Mouse (Mus musculus): Measurements from ENCODE around the gene Mid1. TPM values are rescaled to one million over a fixed set of nuclear protein-coding genes. Genes with fewer than 3 reads are reported as not detected.

Gene Mid1
- polyA plus RNA-seq, 1 experiment from 2014 or later = 12.8 TPM

- ATAC-seq = no peak
- Histone ChIP-seq H3K36me3 (no peaks in the 10 kb centered on the region), H3K27me3 (peaks cover 5% of the 10 kb centered on the region; the same call in 1 of the 2 replicates), H3K4me1 (replicated peaks) (no peaks in the 10 kb centered on the region), H3K4me2 (replicated peaks) (no peak overlapping the region), H3K9me3 (no peaks in the 10 kb centered on the region), H3K9ac (replicated peaks) (no peak overlapping the region), H3K27ac (no peak overlapping the region), H3K4me3 (replicated peaks) (no peak overlapping the region)
- 80% methylated on average over 2 of the region's 2 CpGs for WGBS
Measured at GRCm38 (mm10) chrX:169892631-169893030, 207.6 kb downstream of the Mid1 start.

GRCm38 (mm10) chrX:169899227-169899950 is 214.4 kb downstream of the Mid1 start:
- Histone ChIP-seq H3K4me1 (replicated peaks) (peaks cover 6% of the 10 kb centered on the region; the same call in 1 of the 2 replicates), H3K4me3 (replicated peaks) (no peak overlapping the region), H3K9ac (replicated peaks) (no peak overlapping the region), H3K27ac (no peak overlapping the region; the same call in 1 of the 2 replicates), H3K27me3 (no peaks in the 10 kb centered on the region), H3K4me2 (replicated peaks) (no peak overlapping the region), H3K9me3 (no peaks in the 10 kb centered on the region), H3K36me3 (no peaks in the 10 kb centered on the region)
- 9% methylated on average over 3 of the region's 3 CpGs for WGBS
- ATAC-seq = no peak

GRCm38 (mm10) chrX:169902860-169903259 is 217.9 kb downstream of the Mid1 start:
- peaks cover 3% of the 10 kb centered on the region; the same call in 1 of the 2 replicates for H3K27me3 ChIP-seq
- H3K9me3 ChIP-seq = no peaks in the 10 kb centered on the region
- no peaks in the 10 kb centered on the region for H3K36me3 ChIP-seq
- no peak overlapping the region for H3K4me2 ChIP-seq (replicated peaks)
- no peak overlapping the region for H3K9ac ChIP-seq (replicated peaks)
- H3K4me3 ChIP-seq (replicated peaks) = no peak overlapping the region
- ATAC-seq = no peak
- peaks cover 16% of the 10 kb centered on the region for H3K4me1 ChIP-seq (replicated peaks)
- H3K27ac ChIP-seq = no peak overlapping the region

DNA sequence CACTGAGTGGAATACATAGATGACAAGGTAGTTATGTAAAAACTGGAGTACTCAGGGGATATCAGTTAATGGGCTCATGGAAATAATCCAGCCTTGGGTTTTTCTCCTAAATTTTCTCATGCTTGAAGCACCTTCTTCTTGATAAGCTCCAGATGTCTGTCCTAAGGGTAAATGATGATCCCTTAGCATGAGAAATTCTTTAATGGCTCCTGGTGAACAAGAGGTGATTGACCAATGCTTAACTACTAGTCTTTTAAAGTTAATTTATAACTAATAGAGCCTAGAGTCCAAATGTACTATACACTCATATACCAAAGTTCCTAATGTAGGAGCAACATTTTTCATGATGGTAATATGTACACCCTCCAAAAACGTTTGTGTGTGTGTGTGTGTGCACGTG is 218.7 kb downstream of the Mid1 start:
- H3K4me1 ChIP-seq (replicated peaks) = peaks cover 16% of the 10 kb centered on the region
- no peak overlapping the region for H3K4me3 ChIP-seq (replicated peaks)
- peaks cover 3% of the 10 kb centered on the region; the same call in 1 of the 2 replicates for H3K27me3 ChIP-seq
- no peaks in the 10 kb centered on the region for H3K36me3 ChIP-seq
- no peak overlapping the region for H3K27ac ChIP-seq
- no peak overlapping the region for H3K4me2 ChIP-seq (replicated peaks)
- H3K9ac ChIP-seq (replicated peaks) = no peak overlapping the region
- WGBS = 65% methylated on average over 2 of the region's 2 CpGs
- no peaks in the 10 kb centered on the region for H3K9me3 ChIP-seq
- ATAC-seq = no peak

DNA sequence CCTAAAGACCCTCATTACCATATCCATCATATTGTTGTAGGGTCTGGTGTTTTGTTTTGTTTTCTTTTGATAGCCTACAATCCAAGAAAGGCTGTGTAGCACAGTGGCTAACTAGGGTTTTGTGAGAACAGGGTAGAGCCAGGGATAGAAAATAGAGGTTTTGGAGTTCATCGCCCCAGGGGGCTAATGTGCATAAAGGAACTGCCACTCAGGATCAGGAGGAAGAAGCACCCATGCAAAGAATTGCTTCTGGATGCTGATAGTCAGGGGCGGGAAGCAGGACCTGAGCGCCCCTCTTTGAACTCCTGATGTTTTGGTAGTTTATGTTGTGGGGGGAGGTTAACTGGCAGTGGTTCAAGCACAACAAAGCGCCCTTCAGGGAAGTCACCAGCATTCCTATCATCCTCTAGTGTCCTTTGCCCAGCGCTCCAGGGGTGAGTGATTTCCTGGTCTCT is 221.1 kb downstream of the Mid1 start:
- Histone ChIP-seq H3K9ac (replicated peaks) (no peak overlapping the region), H3K27me3 (peaks cover 3% of the 10 kb centered on the region; the same call in 1 of the 2 replicates), H3K27ac (no peak overlapping the region), H3K4me3 (replicated peaks) (no peak overlapping the region), H3K4me1 (replicated peaks) (peaks cover 9% of the 10 kb centered on the region), H3K4me2 (replicated peaks) (0 out of 2 replicates have a peak overlapping the region, but pooled peaks have one; percentile 1), H3K9me3 (no peaks in the 10 kb centered on the region), H3K36me3 (no peaks in the 10 kb centered on the region)
- 8% methylated on average over 5 of the region's 5 CpGs for WGBS
- ATAC-seq = peak; percentile 88

DNA sequence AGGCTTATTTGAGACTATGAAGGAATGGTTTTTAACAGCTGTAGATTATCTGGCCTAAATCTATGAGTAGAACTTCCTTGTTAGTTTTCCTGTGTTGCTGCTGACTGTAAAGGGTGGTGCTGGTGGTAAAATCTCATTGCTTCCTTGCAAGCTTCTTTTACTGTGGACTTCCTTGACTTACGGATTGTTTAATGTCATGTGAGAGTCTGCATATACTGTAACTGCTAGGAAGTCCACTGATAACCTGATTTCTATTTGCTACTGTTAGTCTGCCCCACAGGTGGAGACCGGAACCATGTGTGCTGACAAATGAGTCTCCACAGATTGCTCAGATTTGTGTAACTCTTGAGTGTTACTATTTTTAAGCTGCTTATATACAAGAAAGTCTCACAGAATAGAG is 224.9 kb downstream of the Mid1 start:
- H3K9ac ChIP-seq (replicated peaks) = no peak overlapping the region
- no peak overlapping the region for H3K4me2 ChIP-seq (replicated peaks)
- no peaks in the 10 kb centered on the region for H3K36me3 ChIP-seq
- H3K4me1 ChIP-seq (replicated peaks) = peaks cover 9% of the 10 kb centered on the region
- no peaks in the 10 kb centered on the region for H3K9me3 ChIP-seq
- no peak overlapping the region for H3K4me3 ChIP-seq (replicated peaks)
- H3K27ac ChIP-seq = no peak overlapping the region
- no peak for ATAC-seq
- H3K27me3 ChIP-seq = peaks cover 3% of the 10 kb centered on the region; the same call in 1 of the 2 replicates
- WGBS = 87% methylated on average over 2 of the region's 2 CpGs

DNA sequence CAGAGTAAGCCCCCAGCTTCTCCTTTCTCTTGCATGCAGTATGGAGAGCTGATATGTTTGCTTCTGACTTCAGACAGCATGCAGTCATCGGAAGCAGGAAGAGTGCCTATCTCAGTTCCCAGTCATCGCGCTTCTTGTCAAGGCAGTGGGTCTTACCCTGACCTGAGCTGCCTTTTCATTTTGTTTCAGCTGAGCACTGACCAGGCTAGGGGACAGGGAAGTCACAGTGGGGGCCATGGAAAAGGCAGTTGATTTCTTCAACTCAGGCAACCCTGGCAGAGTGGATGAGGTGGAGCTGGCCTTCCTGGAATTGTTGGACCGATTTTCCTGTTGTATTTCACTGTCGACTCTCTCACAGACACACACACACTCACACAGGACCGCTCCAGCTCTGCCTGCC is 230.7 kb downstream of the Mid1 start:
- Histone ChIP-seq H3K4me2 (replicated peaks) (no peak overlapping the region), H3K9me3 (no peaks in the 10 kb centered on the region), H3K9ac (replicated peaks) (no peak overlapping the region), H3K27ac (no peak overlapping the region), H3K4me3 (replicated peaks) (no peak overlapping the region), H3K27me3 (peaks cover 13% of the 10 kb centered on the region; the same call in 1 of the 2 replicates), H3K36me3 (no peaks in the 10 kb centered on the region), H3K4me1 (replicated peaks) (peaks cover 1% of the 10 kb centered on the region; the same call in 1 of the 2 replicates)
- ATAC-seq = no peak
- WGBS = 91% methylated on average over 6 of the region's 6 CpGs

DNA sequence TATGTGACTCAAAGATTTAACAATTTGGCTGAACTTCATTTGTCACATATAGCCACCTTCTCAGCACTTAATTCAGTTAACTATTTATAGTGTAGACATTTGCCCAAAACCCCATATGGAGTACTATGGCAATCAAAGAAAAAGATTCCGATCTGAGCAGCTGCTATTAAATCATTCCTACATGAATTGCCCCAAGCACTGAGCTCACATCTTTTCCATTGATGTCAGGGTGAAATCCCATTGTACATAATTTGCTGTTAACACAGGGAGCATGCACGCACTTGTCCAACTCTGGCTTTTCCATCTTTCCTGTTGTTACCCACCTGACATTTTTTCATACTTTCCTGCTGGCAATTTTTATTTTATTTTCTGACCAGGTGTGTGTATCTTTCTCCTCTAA is 237.5 kb downstream of the Mid1 start:
- Histone ChIP-seq H3K9me3 (no peaks in the 10 kb centered on the region), H3K4me3 (replicated peaks) (no peak overlapping the region), H3K36me3 (no peaks in the 10 kb centered on the region), H3K4me1 (replicated peaks) (peaks cover 42% of the 10 kb centered on the region), H3K9ac (replicated peaks) (no peak overlapping the region), H3K27me3 (peaks cover 15% of the 10 kb centered on the region; the same call in 1 of the 2 replicates), H3K27ac (peak overlapping the region; percentile 76; the same call in 1 of the 2 replicates), H3K4me2 (replicated peaks) (no peak overlapping the region)
- 36% methylated on average over 2 of the region's 2 CpGs for WGBS
- 0 out of 2 replicates have a peak, but pooled peaks have one; percentile 25 for ATAC-seq

- Histone ChIP-seq H3K27me3 (peaks cover 15% of the 10 kb centered on the region; the same call in 1 of the 2 replicates), H3K36me3 (no peaks in the 10 kb centered on the region), H3K27ac (peak overlapping the region; percentile 76), H3K4me1 (replicated peaks) (peaks cover 45% of the 10 kb centered on the region), H3K9ac (replicated peaks) (no peak overlapping the region), H3K4me2 (replicated peaks) (no peak overlapping the region), H3K9me3 (no peaks in the 10 kb centered on the region), H3K4me3 (replicated peaks) (no peak overlapping the region)
- ATAC-seq = no peak
- 57% methylated on average over 1 of the region's 1 CpGs for WGBS
Measured at GRCm38 (mm10) chrX:169923417-169923816, 238.4 kb downstream of the Mid1 start.

DNA sequence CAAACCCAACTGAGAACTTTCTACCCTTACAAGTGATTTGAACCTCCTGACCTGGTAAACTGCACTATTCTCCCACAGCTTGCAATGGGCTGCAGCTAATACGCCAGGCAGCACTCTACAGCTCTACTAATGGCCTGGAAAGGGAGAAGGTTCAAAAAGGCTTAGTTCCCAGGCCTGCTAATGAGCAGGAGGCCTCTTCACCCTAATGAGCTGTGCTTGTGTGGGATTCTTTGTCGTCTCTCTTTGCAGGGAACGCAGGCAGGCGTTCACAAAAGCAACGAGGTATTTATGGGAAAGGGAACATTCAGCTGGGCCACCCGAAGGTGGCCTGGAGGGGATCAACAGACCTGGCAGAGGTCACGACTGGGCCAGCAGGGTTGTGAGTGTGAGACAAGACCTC is 240.6 kb downstream of the Mid1 start:
- Histone ChIP-seq H3K4me3 (replicated peaks) (no peak overlapping the region), H3K9ac (replicated peaks) (no peak overlapping the region), H3K4me1 (replicated peaks) (peaks cover 51% of the 10 kb centered on the region), H3K27ac (0 out of 2 replicates have a peak overlapping the region, but pooled peaks have one; percentile 51), H3K27me3 (peaks cover 20% of the 10 kb centered on the region; the same call in 1 of the 2 replicates), H3K36me3 (no peaks in the 10 kb centered on the region), H3K4me2 (replicated peaks) (no peak overlapping the region), H3K9me3 (no peaks in the 10 kb centered on the region)
- ATAC-seq = peak; percentile 57; the same call in 1 of the 2 replicates
- WGBS = 22% methylated on average over 7 of the region's 7 CpGs

DNA sequence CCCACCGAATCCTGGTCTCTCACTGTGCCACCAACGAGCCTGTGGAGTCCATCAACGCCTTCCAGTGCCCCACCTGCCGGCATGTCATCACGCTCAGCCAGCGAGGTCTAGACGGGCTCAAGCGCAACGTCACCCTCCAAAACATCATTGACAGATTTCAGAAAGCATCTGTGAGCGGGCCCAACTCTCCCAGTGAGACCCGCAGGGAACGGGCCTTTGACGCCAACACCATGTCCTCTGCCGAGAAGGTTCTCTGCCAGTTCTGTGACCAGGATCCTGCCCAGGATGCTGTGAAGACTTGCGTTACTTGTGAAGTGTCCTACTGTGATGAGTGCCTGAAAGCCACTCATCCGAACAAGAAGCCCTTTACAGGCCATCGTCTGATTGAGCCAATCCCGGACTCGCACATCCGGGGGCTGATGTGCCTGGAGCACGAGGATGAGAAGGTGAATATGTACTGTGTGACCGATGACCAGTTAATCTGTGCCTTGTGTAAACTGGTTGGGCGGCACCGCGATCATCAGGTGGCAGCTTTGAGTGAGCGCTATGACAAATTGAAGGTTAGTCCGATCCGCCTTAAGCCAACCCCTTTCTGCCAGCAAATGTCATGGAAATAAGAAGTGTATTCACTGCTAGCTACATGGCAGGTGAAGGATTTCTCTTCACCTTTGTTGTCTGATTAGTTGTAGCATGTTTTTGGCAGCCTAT is 242.3 kb downstream of the Mid1 start:
- H3K4me1 ChIP-seq (replicated peaks) = peaks cover 39% of the 10 kb centered on the region
- no peaks in the 10 kb centered on the region for H3K9me3 ChIP-seq
- H3K36me3 ChIP-seq = no peaks in the 10 kb centered on the region
- 75% methylated on average over 28 of the region's 28 CpGs for WGBS
- H3K9ac ChIP-seq (replicated peaks) = no peak overlapping the region
- no peak overlapping the region for H3K4me3 ChIP-seq (replicated peaks)
- 0 out of 2 replicates have a peak, but pooled peaks have one; percentile 37 for ATAC-seq
- no peak overlapping the region for H3K4me2 ChIP-seq (replicated peaks)
- H3K27ac ChIP-seq = no peak overlapping the region
- peaks cover 11% of the 10 kb centered on the region; the same call in 1 of the 2 replicates for H3K27me3 ChIP-seq

DNA sequence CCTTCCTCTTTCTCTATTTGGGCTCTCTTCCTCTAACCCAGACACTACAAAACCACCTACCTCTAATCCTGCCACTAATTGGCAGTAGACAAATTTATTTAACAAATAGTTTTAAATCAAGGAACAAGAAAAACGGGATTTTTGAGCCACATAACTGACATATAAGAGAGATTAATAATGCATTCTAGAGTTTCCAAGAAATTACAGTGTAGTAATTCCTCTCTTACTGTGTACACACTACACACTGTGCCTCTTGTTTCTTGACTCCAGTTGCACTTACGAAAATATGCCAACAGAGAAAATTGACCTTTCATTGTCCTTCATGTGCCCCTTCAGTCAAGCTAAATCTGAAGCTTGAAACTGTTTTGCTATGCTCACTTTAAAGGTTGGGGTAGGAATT is 245.9 kb downstream of the Mid1 start:
- Histone ChIP-seq H3K4me2 (replicated peaks) (no peak overlapping the region), H3K36me3 (no peaks in the 10 kb centered on the region)
- no peak for ATAC-seq

More for the DNA sequence above, 245.9 kb downstream of the Mid1 start:
- peaks cover 35% of the 10 kb centered on the region for H3K4me1 ChIP-seq (replicated peaks)
- no peak overlapping the region for H3K27ac ChIP-seq
- peaks cover 7% of the 10 kb centered on the region; the same call in 1 of the 2 replicates for H3K27me3 ChIP-seq
- H3K9me3 ChIP-seq = no peaks in the 10 kb centered on the region
- H3K9ac ChIP-seq (replicated peaks) = no peak overlapping the region
- no peak overlapping the region for H3K4me3 ChIP-seq (replicated peaks)
- WGBS = 68% methylated on average over 2 of the region's 2 CpGs
